ENCODE assay signal across 20 mouse cellular contexts in the genomic region with DNA sequence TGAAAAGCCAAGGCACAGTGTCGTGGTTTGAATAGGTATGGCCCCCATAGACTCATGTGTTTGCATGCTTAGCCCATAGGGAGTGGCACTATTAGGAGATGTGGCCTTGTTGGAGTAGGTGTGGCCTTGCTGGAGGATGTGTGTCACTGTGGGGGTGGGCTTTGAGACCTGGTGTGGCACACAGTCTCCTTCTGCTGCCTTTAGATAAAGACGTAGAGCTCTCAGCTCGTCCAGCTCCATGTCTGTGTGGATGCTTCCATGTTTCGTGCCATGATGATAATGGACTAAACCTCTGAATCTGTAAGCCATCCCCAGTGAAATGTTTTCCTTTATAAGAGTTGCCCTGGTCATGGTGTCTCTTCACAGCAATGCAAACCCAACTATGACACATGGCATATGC.
"Had no signal": no experiment of that assay in that cellular context is flagged by ENCODE, and none has a peak within 500 bp of the region (broad histone marks: within the 10 kb centered on the region; RNA-seq: fewer than 3 reads in every experiment).

No protein-coding gene starts in this region.

- H3K36me3 ChIP-seq: lung, embryonic 15.5 days; midbrain, embryonic 13.5 days; midbrain, embryonic 15.5 days; neural tube, embryonic 12.5 days; stomach, embryonic 15.5 days had no signal

- H3K4me1 ChIP-seq: lung, embryonic 15.5 days; midbrain, embryonic 13.5 days; midbrain, embryonic 15.5 days; neural tube, embryonic 12.5 days; stomach, embryonic 15.5 days had no signal

- H3K9me3 ChIP-seq: lung, embryonic 15.5 days; midbrain, embryonic 15.5 days; neural tube, embryonic 12.5 days; stomach, embryonic 15.5 days had no signal

- H3K27ac ChIP-seq: lung, embryonic 15.5 days; macrophage; midbrain, embryonic 13.5 days; midbrain, embryonic 15.5 days; neural tube, embryonic 12.5 days; stomach, embryonic 15.5 days; stomach, postnatal 0 days had no signal

- H3K4me3 ChIP-seq: lung, embryonic 15.5 days; megakaryocyte, embryonic 14.5 days; midbrain, embryonic 13.5 days; midbrain, embryonic 15.5 days; neural tube, embryonic 12.5 days; stomach, embryonic 15.5 days had no signal

- ATAC-seq: lung, postnatal 0 days; midbrain, embryonic 13.5 days; midbrain, embryonic 15.5 days had no signal

- DNase-seq: lung, adult 2 months; lung, postnatal 14 days; lung, postnatal 36 days; retina, postnatal 1 day; right cerebral cortex, adult 18-20 months; right cerebral cortex, postnatal 25 days; right cerebral cortex, postnatal 4 days; thymus, adult 2 months; thymus, postnatal 25 days; thymus, postnatal 4 days had no signal

- H3K9ac ChIP-seq: lung, embryonic 15.5 days; midbrain, embryonic 13.5 days; midbrain, embryonic 15.5 days; neural tube, embryonic 12.5 days; stomach, embryonic 15.5 days had no signal

- H3K4me2 ChIP-seq: lung, embryonic 15.5 days; midbrain, embryonic 11.5 days; midbrain, embryonic 13.5 days; midbrain, embryonic 15.5 days; neural tube, embryonic 12.5 days; stomach, embryonic 15.5 days had no signal

- H3K27me3 ChIP-seq: lung, embryonic 15.5 days; megakaryocyte, embryonic 14.5 days; midbrain, embryonic 13.5 days; midbrain, embryonic 15.5 days; neural tube, embryonic 12.5 days; stomach, embryonic 15.5 days had no signal
